Mouse (Mus musculus) left cerebral cortex, postnatal 36 days (tissue): Measurements from ENCODE around the gene Wrnip1. TPM values are rescaled to one million over a fixed set of nuclear protein-coding genes. Genes with fewer than 3 reads are reported as not detected.

Source experiments
- total RNA-seq, 2 experiments: library from RNA; stranded (reverse); gene quantifications; 2 replicates each; pipeline ENCODE4 v1.2.3; 2021

The Wrnip1 gene
- total RNA-seq, 2 experiments from 2014 or later: 58.2 to 64.2 TPM

Other genes starting within 250 kb of the Wrnip1 start
- under 1 TPM; 0.15 to 0.18 TPM for gene Mylk4, start 18.1 kb upstream of the Wrnip1 start, total RNA-seq
- gene D930007J09Rik, start 811 bp downstream of the Wrnip1 start, total RNA-seq: under 1 TPM in 1 of 2 experiments, not detected in 1; 0.99 TPM
- 1 to 10 TPM; 2.2 to 4.4 TPM for gene Serpinb1a, start 49.1 kb downstream of the Wrnip1 start, total RNA-seq
- under 1 TPM in 1 of 2 experiments, not detected in 1; 0.43 TPM for gene Serpinb1c, start 96.2 kb downstream of the Wrnip1 start, total RNA-seq
- 1 to 10 TPM; 1.7 to 3.2 TPM for gene Serpinb6b, start 163.2 kb downstream of the Wrnip1 start, total RNA-seq
- gene Serpinb9, start 201.2 kb downstream of the Wrnip1 start, total RNA-seq: 1 to 10 TPM; 4.3 to 4.6 TPM
- not detected for gene Serpinb9b, start 225.4 kb downstream of the Wrnip1 start, total RNA-seq